Mouse (Mus musculus) cortical plate, adult 2 months (tissue): ENCODE data around the gene Lkaaear1.

Experiments
- CTCF ChIP-seq: fragments of 200-500 bp; IDR thresholded peaks from 2 replicates; pipeline ENCODE4 v1.5.1; 2011; ENCODE audit warnings: mild to moderate bottlenecking, control low read depth, low read length; ENCODE audit not compliant: insufficient read depth; ENCODE audit errors: extremely low read depth
- POLR2A ChIP-seq: fragments of 200-500 bp; IDR thresholded peaks from 2 replicates; pipeline ENCODE4 v1.6.1; 2011; ENCODE audit warnings: mild to moderate bottlenecking, low read length, control low read depth; ENCODE audit not compliant: insufficient read depth; ENCODE audit errors: extremely low read depth

DNA sequence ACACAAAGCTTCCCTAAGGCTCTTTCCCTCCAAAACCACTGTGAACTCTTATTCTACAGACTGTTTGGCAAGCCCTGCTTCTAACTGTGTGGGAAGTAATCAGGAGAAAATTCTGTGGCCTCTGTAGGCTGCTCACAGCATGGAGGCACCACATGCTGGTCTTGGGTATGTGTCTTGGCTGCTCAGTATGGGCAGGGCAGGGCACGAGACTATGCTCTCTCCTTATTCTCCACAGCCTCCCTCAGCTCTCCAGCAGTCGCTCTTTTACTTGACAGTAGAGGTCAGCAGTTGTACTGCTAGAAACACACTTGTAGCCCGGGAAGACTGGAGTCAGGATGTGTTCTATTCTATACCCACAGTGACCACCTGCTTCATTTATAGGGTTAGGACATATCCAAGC lies 21.8 kb upstream of the Lkaaear1 start:
- TF ChIP-seq POLR2A: no peak
- no peak for TF ChIP-seq CTCF
